Mouse (Mus musculus) heart, adult 2 months (tissue): Measurements from ENCODE around the gene Gm43064. TPM values are rescaled to one million over a fixed set of nuclear protein-coding genes. Genes with fewer than 3 reads are reported as not detected.

Experiments
- DNase-seq, 2 experiments: peaks; one replicate each; pipeline ENCODE4 v3.0.0; 2021
- H3K27ac ChIP-seq: fragments of 200-600 bp; 2 replicates; pipeline ENCODE4 v1.8.1; 2022
- H3K27me3 ChIP-seq: fragments of 200-500 bp; 2 replicates; pipeline ENCODE4 v1.6.1; 2012; ENCODE audit warnings: mild to moderate bottlenecking, low read length, inconsistent platforms, mixed read lengths; ENCODE audit not compliant: control insufficient read depth, insufficient read depth
- H3K36me3 ChIP-seq: fragments of 200-500 bp; 2 replicates; pipeline ENCODE4 v1.6.1; 2012; ENCODE audit warnings: low read length, inconsistent platforms; ENCODE audit not compliant: control insufficient read depth, insufficient read depth
- H3K4me1 ChIP-seq: fragments of 200-500 bp; 2 replicates; pipeline ENCODE4 v1.6.1; 2011; ENCODE audit warnings: low read length; ENCODE audit not compliant: control insufficient read depth, insufficient read depth
- H3K4me3 ChIP-seq: fragments of 200-600 bp; 2 replicates; pipeline ENCODE4 v1.8.1; 2022
- H3K79me2 ChIP-seq: fragments of 200-500 bp; replicated peaks from 2 replicates; pipeline ENCODE4 v1.6.1; 2012; ENCODE audit warnings: mild to moderate bottlenecking, inconsistent platforms, low read length, moderate library complexity, mixed read lengths; ENCODE audit not compliant: control insufficient read depth, insufficient read depth
- H3K9ac ChIP-seq: fragments of 200-500 bp; 2 replicates; pipeline ENCODE4 v1.6.1; 2012; ENCODE audit warnings: low read depth, mild to moderate bottlenecking, control low read depth, inconsistent platforms, low read length, mixed read lengths
- CTCF ChIP-seq: fragments of 200-600 bp; IDR thresholded peaks from 2 replicates; pipeline ENCODE4 v1.8.1; 2022; ENCODE audit warnings: antibody characterized with exemption, mild to moderate bottlenecking, moderate library complexity
- EP300 ChIP-seq: fragments of 200-500 bp; IDR thresholded peaks from 2 replicates; pipeline ENCODE4 v1.6.1; 2011; ENCODE audit warnings: low read depth, low read length, control low read depth; ENCODE audit not compliant: insufficient read depth
- POLR2A ChIP-seq: fragments of 200-500 bp; IDR thresholded peaks from 2 replicates; pipeline ENCODE4 v1.6.1; 2011; ENCODE audit warnings: mild to moderate bottlenecking, low read depth, low read length, control low read depth; ENCODE audit not compliant: insufficient read depth
- WGBS: fragments of 180-500 bp; shearing (Covaris S2); methylation state at CpG from one replicate; pipeline ENCODE4 v1.1.7; 2018; 5-methylcytosine and 5-hydroxymethylcytosine counted together
- intact Hi-C: fragments of 180-260 bp; cut with DNase I; formaldehyde crosslinking; loops from one replicate; pipeline ENCODE4 v1.15.1; 2025
- polyA plus RNA-seq: library from polyadenylated mRNA; depleted of rRNA; stranded (reverse); fragments of >200 nt; gene quantifications from 2 replicates; pipeline ENCODE4 v1.2.3, GENCODE M21; 2012; rRNA removed
- total RNA-seq, 2 experiments: library from RNA; stranded (reverse); gene quantifications; 2 replicates each; pipeline ENCODE4 v1.2.3; 2021

Gene Gm43064
- total and polyA plus RNA-seq, 3 experiments: 0.10 TPM; not detected in 2

DNA sequence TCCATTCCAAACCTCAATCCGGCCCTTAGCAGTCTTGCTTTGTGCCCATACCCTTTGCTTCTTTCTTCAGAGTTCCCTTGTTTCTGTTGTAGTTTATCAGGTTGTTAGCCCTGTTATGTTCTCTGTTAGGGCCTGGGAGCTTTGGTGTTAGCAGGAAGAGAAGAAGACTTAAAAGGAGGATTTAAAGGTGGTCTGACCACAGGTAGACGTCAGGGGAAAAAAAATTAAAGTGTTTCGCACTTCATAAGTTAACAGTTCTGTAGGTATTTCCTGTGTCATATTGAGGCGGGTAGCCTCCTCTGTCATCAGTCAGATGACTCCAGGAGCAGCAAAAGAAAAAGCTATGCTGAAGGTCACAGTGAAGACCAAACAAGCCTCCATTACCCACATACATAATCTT is 58.6 kb downstream of the Gm43064 start:
- no peaks in the 10 kb centered on the region for H3K27me3 ChIP-seq
- no peak for DNase-seq
- H3K27ac ChIP-seq: no peak overlapping the region
- 78% methylated on average over 4 of the region's 4 CpGs for WGBS
- H3K4me1 ChIP-seq: no peaks in the 10 kb centered on the region
- TF ChIP-seq EP300 (no peak), POLR2A (no peak), CTCF (no peak)
- H3K36me3 ChIP-seq: no peaks in the 10 kb centered on the region
- no peaks in the 10 kb centered on the region for H3K79me2 ChIP-seq
- intact Hi-C loops: no loop called here
- no peak overlapping the region for H3K4me3 ChIP-seq
- H3K9ac ChIP-seq: no peak overlapping the region

DNA sequence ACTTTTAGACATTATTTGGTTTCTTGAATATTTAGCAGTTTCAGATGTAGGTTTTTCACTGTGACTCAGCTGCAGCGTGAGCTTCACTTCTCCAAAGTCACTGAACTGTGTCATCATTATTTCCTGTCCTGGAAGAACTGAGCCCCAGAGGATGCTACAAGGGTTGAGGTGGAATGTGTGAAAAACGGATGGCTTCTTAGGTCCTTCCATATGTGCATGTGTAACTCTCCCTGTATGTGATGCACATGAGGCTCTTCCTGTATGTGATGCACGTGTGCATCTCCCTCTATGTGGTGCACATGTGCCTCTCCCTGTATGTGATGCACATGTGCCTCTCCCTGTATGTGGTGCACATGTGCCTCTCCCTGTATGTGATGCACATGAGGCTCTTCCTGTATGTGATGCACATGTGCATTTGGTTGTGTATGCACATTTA is 63.3 kb downstream of the Gm43064 start:
- 36% methylated on average over 3 of the region's 3 CpGs for WGBS
- Histone ChIP-seq H3K36me3 (no peaks in the 10 kb centered on the region), H3K4me1 (no peaks in the 10 kb centered on the region), H3K4me3 (no peak overlapping the region), H3K27me3 (no peaks in the 10 kb centered on the region), H3K27ac (no peak overlapping the region), H3K79me2 (no peaks in the 10 kb centered on the region), H3K9ac (no peak overlapping the region)
- DNase-seq: peak in 1 of 2 experiments; percentile 16
- no peak for TF ChIP-seq CTCF
- TF ChIP-seq EP300: no peak
- TF ChIP-seq POLR2A: no peak
- intact Hi-C loops: no loop called here

DNA sequence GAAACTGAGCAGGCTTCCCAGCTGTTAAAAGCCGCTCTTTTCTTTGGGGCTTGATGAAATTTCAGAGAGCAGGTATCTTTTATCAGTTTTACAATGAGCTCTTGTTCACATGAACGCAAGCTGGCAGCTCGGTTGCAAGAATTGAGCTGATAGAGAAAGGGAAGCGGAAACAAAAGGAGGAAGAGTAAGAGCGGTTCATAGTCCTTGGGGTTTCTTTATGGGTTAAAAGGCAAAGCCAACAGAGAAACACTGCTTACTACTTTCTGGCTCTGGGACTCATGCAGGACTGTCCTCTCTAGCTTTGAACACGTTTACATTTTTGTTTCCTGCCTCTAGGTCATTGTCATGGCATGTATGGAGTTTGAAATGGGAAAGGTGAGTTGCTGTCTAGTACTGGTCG is 65.0 kb downstream of the Gm43064 start:
- Histone ChIP-seq H3K4me1 (no peaks in the 10 kb centered on the region), H3K27ac (no peak overlapping the region), H3K9ac (no peak overlapping the region), H3K4me3 (no peak overlapping the region), H3K79me2 (no peaks in the 10 kb centered on the region), H3K27me3 (no peaks in the 10 kb centered on the region), H3K36me3 (no peaks in the 10 kb centered on the region)
- DNase-seq: no peak
- intact Hi-C loops: no loop called here
- WGBS: 42% methylated on average over 7 of the region's 7 CpGs
- TF ChIP-seq POLR2A: no peak
- no peak for TF ChIP-seq CTCF
- no peak for TF ChIP-seq EP300

DNA sequence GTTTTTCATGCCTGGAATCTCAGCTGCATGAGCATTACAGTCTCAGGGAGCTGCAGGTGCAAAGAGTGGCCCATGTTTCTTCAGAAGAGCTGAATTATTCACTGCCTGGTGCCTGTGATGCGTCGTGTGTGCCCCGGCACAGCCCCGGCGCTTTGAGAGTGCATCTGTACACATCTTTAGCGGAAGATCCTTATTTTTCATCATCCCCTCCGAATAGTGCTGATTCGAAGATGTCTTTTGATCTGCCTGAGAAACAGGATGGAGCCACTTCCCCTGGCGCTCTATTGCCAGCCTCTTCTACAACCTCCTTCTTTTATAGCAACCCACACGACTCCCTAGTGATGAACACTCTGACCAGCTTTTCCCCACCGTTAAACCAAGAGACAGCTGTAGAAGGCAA is 76.6 kb downstream of the Gm43064 start:
- no peak overlapping the region for H3K27ac ChIP-seq
- H3K9ac ChIP-seq: no peak overlapping the region
- WGBS: 66% methylated on average over 11 of the region's 11 CpGs
- H3K27me3 ChIP-seq: no peaks in the 10 kb centered on the region
- no peaks in the 10 kb centered on the region for H3K36me3 ChIP-seq
- TF ChIP-seq EP300 (no peak), CTCF (no peak), POLR2A (no peak)
- intact Hi-C loops: loop anchor here (2.0 to 5.0 kb wide), 6 partner anchors 34 to 493 kb away; no protein-coding TSS in a partner anchor
- DNase-seq: no peak
- H3K79me2 ChIP-seq: no peaks in the 10 kb centered on the region
- no peak overlapping the region for H3K4me3 ChIP-seq
- no peaks in the 10 kb centered on the region for H3K4me1 ChIP-seq

DNA sequence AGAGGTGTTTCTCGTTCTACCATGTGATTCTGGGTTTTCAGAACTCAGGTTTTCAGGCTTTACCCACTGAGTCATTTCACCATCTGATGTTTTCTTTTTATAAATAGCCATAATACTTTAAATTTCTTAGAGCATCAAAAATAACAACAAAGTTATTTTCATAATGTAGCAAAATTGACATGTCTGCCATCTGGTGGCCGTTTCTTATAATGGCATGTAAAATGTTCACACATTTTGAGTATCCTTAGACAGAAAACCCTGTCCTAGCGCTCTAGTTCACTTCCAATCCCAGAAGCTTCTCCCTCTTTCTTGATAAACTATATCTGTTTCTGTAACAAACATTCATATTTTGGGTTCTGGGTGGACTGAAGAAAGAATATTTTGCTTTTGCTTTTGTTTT is 78.2 kb downstream of the Gm43064 start:
- DNase-seq: no peak
- H3K79me2 ChIP-seq: no peaks in the 10 kb centered on the region
- H3K27ac ChIP-seq: no peak overlapping the region
- H3K36me3 ChIP-seq: no peaks in the 10 kb centered on the region
- 14% methylated on average over 3 of the region's 3 CpGs for WGBS
- H3K27me3 ChIP-seq: no peaks in the 10 kb centered on the region
- H3K4me3 ChIP-seq: no peak overlapping the region
- intact Hi-C loops: loop anchor here (2.0 to 5.0 kb wide), 6 partner anchors 35 to 495 kb away; no protein-coding TSS in a partner anchor
- H3K9ac ChIP-seq: no peak overlapping the region
- TF ChIP-seq CTCF (peak; percentile 85), EP300 (no peak)
- H3K4me1 ChIP-seq: no peaks in the 10 kb centered on the region

Other genes with a start within 250 kb of the Gm43064 start
- gene Syt6, start 234.3 kb upstream of the Gm43064 start, total RNA-seq: under 1 TPM in 1 of 2 experiments, not detected in 1; 0.05 TPM
- gene Syt6, start 234.3 kb upstream of the Gm43064 start, polyA plus RNA-seq: not detected in 2 replicates
- 1 to 10 TPM in 1 of 2 experiments, not detected in 1; 1.9 TPM for gene Atg4a-ps, start 163.5 kb upstream of the Gm43064 start, total RNA-seq
- 0.12 TPM in 1 of 2 replicates, not detected in the other for gene Atg4a-ps, start 163.5 kb upstream of the Gm43064 start, polyA plus RNA-seq
- 1 to 10 TPM; 5.7 to 6.0 TPM for gene Olfml3, start 71.6 kb upstream of the Gm43064 start, total RNA-seq
- gene Olfml3, start 71.6 kb upstream of the Gm43064 start, polyA plus RNA-seq: 11.7 and 12.8 TPM in 2 replicates
- gene Gm10964, start 70.2 kb upstream of the Gm43064 start, total RNA-seq: not detected
- gene Gm10964, start 70.2 kb upstream of the Gm43064 start, polyA plus RNA-seq: not detected in 2 replicates
- 100 to 1,000 TPM in 1 of 2 experiments, 10 to 100 TPM in 1; 98.1 to 109 TPM for gene Hipk1, start 18.0 kb upstream of the Gm43064 start, total RNA-seq
- gene Hipk1, start 18.0 kb upstream of the Gm43064 start, polyA plus RNA-seq: 50.8 and 61.5 TPM in 2 replicates
- gene Dclre1b, start 129 bp upstream of the Gm43064 start, total RNA-seq: 10 to 100 TPM; 10.7 to 12.0 TPM
- 6.9 and 7.4 TPM in 2 replicates for gene Dclre1b, start 129 bp upstream of the Gm43064 start, polyA plus RNA-seq
- 10 to 100 TPM; 14.8 to 17.7 TPM for gene Ap4b1, start 53 bp upstream of the Gm43064 start, total RNA-seq
- 14.6 and 25.0 TPM in 2 replicates for gene Ap4b1, start 53 bp upstream of the Gm43064 start, polyA plus RNA-seq
- not detected for gene Bcl2l15, start 23.0 kb downstream of the Gm43064 start, total RNA-seq
- gene Bcl2l15, start 23.0 kb downstream of the Gm43064 start, polyA plus RNA-seq: not detected in 2 replicates
- gene Ptpn22, start 50.2 kb downstream of the Gm43064 start, total RNA-seq: 1 to 10 TPM in 1 of 2 experiments, under 1 TPM in 1; 0.68 to 1.0 TPM
- gene Ptpn22, start 50.2 kb downstream of the Gm43064 start, polyA plus RNA-seq: 1.2 and 1.8 TPM in 2 replicates
- 1 to 10 TPM; 7.9 to 8.2 TPM for gene Rsbn1, start 104.5 kb downstream of the Gm43064 start, total RNA-seq
- gene Rsbn1, start 104.5 kb downstream of the Gm43064 start, polyA plus RNA-seq: 1.6 and 3.2 TPM in 2 replicates
- gene Phtf1, start 158.5 kb downstream of the Gm43064 start, total RNA-seq: 1 to 10 TPM; 6.8 to 8.0 TPM
- 1.9 and 4.5 TPM in 2 replicates for gene Phtf1, start 158.5 kb downstream of the Gm43064 start, polyA plus RNA-seq